Mouse (Mus musculus) embryonic facial prominence, embryonic 12.5 days (tissue): Measurements from ENCODE around the gene Timm10. TPM values are rescaled to one million over a fixed set of nuclear protein-coding genes. Genes with fewer than 3 reads are reported as not detected.

Experiments
- ATAC-seq: fragments of 200-750 bp; cut with Nextera tagmentation; 2 replicates; pipeline ENCODE4 v1.8.0; 2017; ENCODE audit not compliant: insufficient number of reproducible peaks, insufficient read depth, low FRiP score, low TSS enrichment
- H3K27ac ChIP-seq: fragments of 300-500 bp; sonication (generic); 2 replicates; pipeline ENCODE4 v1.5.1; 2016; ENCODE audit warnings: mild to moderate bottlenecking
- H3K27me3 ChIP-seq: fragments of 300-500 bp; sonication (generic); 2 replicates; pipeline ENCODE4 v1.6.1; 2016; ENCODE audit warnings: mild to moderate bottlenecking, moderate library complexity
- H3K36me3 ChIP-seq: fragments of 300-500 bp; sonication (generic); 2 replicates; pipeline ENCODE4 v1.6.1; 2016; ENCODE audit warnings: mild to moderate bottlenecking
- H3K4me1 ChIP-seq: fragments of 300-500 bp; sonication (generic); 2 replicates; pipeline ENCODE4 v1.6.1; 2016
- H3K4me2 ChIP-seq: fragments of 300-500 bp; sonication (generic); replicated peaks from 2 replicates; pipeline ENCODE4 v1.6.1; 2016; ENCODE audit warnings: mild to moderate bottlenecking, moderate library complexity
- H3K4me3 ChIP-seq: fragments of 300-500 bp; sonication (generic); 2 replicates; pipeline ENCODE4 v1.5.1; 2016; ENCODE audit warnings: mild to moderate bottlenecking
- H3K9ac ChIP-seq: fragments of 300-500 bp; sonication (generic); 2 replicates; pipeline ENCODE4 v1.6.1; 2016; ENCODE audit warnings: mild to moderate bottlenecking, moderate library complexity
- H3K9me3 ChIP-seq: fragments of 300-500 bp; sonication (generic); 2 replicates; pipeline ENCODE4 v1.6.1; 2016; ENCODE audit warnings: mild to moderate bottlenecking, moderate library complexity
- WGBS: fragments of 180-500 bp; shearing (Covaris S2); methylation state at CpG from one replicate; pipeline ENCODE4 v1.1.7; 2016; 5-methylcytosine and 5-hydroxymethylcytosine counted together
- polyA plus RNA-seq: library from polyadenylated mRNA; unstranded; fragments of >200 nt; fragmentation: Nextera tagmentation; extraction: Ambion mirVana; gene quantifications from 2 replicates; pipeline ENCODE4 v1.2.1, GENCODE M21; 2016

The Timm10 gene
- polyA plus RNA-seq, 1 experiment from 2014 or later, result 39.4 TPM

GRCm38 (mm10) chr2:84862231-84862630, 35.4 kb downstream of the Timm10 start:
- WGBS, result 76% methylated on average over 3 of the region's 3 CpGs
- H3K27me3 ChIP-seq, result peaks cover 16% of the 10 kb centered on the region
- no peaks in the 10 kb centered on the region for H3K9me3 ChIP-seq
- H3K9ac ChIP-seq, result no peak overlapping the region
- 0 out of 2 replicates have a peak, but pooled peaks cover 4% of the 10 kb centered on the region for H3K4me1 ChIP-seq
- peaks cover 43% of the 10 kb centered on the region for H3K36me3 ChIP-seq
- no peak for ATAC-seq
- H3K27ac ChIP-seq, result no peak overlapping the region
- H3K4me2 ChIP-seq, result no peak overlapping the region
- no peak overlapping the region for H3K4me3 ChIP-seq

DNA sequence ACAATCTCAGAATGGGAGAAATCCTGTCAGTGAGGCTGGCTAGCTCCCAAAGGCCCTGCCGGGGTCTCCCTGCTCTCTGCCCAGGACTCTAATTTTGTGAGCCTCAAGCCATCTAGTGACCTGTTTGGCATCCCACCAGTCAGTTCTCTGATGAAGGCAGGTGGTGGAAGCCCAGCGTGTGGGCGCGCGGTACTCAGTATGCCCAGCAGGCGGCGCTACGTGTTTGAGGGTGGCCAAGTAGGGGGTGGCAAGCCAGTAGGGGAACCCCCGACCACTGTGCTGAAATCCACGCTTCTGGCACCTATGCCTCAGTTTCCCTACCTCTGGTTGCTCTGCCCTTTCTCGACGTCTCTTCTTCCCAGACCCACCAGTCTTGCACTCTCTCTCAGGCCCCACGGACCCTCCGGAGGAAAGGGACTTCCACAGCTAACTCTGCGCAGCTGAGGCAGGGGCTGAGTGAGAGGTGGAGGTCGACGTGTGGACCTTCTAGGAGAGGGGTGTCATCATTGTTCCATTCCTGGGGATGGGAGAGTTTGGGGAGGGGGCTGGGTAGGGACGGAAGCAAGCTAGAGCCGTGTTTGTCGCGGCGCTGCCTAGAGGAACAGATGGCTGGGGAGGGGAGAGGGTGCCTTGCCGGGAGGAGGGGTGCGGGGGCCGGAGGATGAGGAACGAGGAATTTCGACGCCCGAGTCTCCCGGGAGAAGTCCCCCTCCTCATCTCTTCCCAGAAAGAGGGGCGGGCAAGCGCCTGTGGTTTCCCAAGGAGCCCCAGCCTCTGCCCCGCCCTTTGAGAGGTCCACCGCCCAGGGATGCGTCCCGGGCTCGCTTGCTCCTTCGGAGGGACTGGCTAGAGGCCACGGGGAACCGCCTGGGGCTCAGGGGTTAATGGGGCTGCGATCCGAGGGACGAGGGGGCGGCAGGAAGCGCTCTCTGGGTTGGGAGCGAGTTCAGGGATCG, 39.1 kb downstream of the Timm10 start:
- H3K36me3 ChIP-seq, result peaks cover 21% of the 10 kb centered on the region
- H3K4me3 ChIP-seq, result peak overlapping the region; percentile 36
- H3K27me3 ChIP-seq, result peaks cover 51% of the 10 kb centered on the region
- H3K9me3 ChIP-seq, result no peaks in the 10 kb centered on the region
- peak overlapping the region; percentile 44 for H3K9ac ChIP-seq
- no peak overlapping the region for H3K27ac ChIP-seq
- 1% methylated on average over 46 of the region's 47 CpGs for WGBS
- 0 out of 2 replicates have a peak, but pooled peaks cover 4% of the 10 kb centered on the region for H3K4me1 ChIP-seq
- peak; percentile 20; the same call in 1 of the 2 replicates for ATAC-seq
- H3K4me2 ChIP-seq, result peak overlapping the region; percentile 75

DNA sequence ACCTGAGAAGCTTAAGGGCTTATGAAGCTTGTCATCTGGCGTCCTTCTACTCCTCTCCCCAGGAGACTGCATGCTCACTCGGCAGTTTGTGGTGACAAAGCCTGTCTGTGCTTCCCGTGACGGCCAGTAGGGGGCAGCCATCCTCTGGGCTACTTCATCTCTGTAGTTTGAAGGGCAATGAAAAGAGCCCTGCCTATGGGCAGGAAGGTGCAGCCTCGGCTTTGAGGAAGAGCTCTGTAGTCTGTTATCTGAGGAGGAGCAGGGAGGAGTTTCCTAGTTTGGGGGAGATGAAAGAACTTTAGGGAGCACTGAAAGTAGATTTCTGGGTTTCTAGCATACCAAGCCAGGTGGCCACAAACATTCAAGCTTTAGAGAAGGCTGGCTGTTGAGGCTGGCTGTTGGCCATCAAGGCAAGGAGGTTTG, 41.7 kb downstream of the Timm10 start:
- Histone ChIP-seq H3K9ac (no peak overlapping the region), H3K4me3 (no peak overlapping the region), H3K27ac (no peak overlapping the region), H3K9me3 (no peaks in the 10 kb centered on the region), H3K4me1 (peaks cover 15% of the 10 kb centered on the region), H3K4me2 (no peak overlapping the region), H3K36me3 (no peaks in the 10 kb centered on the region), H3K27me3 (peaks cover 77% of the 10 kb centered on the region)
- no peak for ATAC-seq
- 5% methylated on average over 5 of the region's 5 CpGs for WGBS

GRCm38 (mm10) chr2:84868977-84869376, 42.2 kb downstream of the Timm10 start:
- Histone ChIP-seq H3K27me3 (peaks cover 81% of the 10 kb centered on the region), H3K27ac (no peak overlapping the region), H3K4me3 (no peak overlapping the region), H3K4me2 (no peak overlapping the region), H3K9ac (no peak overlapping the region), H3K36me3 (no peaks in the 10 kb centered on the region), H3K9me3 (no peaks in the 10 kb centered on the region), H3K4me1 (peaks cover 15% of the 10 kb centered on the region)
- 68% methylated on average over 2 of the region's 2 CpGs for WGBS
- no peak for ATAC-seq

DNA sequence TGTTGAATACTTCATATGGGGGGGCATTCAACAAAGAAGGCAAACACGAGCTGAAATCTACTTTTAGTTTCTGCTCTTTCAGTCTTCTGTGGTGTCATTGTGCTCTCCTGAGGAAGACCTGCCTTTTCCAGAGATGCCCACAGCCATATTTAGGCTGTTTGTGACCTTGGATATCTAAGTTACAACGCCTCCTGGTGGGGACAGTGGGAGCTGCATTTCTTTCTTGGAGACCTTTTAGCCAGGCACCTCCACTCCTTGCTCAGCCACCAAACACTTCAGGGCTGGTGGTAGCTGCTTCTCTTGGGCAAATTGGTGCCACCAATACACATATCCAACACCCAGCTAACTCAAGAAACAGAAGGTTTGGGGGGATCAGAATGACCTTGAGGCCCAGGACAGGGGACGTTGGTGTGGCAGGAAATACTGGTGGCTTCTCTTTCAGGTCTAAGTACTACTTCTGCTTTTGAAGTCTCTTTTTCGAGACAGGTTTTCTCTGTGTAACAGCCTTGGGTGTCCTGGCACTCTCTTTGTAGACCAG, 43.9 kb downstream of the Timm10 start:
- Histone ChIP-seq H3K27ac (no peak overlapping the region), H3K36me3 (no peaks in the 10 kb centered on the region), H3K4me3 (no peak overlapping the region), H3K9me3 (no peaks in the 10 kb centered on the region), H3K4me2 (no peak overlapping the region), H3K9ac (no peak overlapping the region), H3K4me1 (peaks cover 15% of the 10 kb centered on the region), H3K27me3 (peaks cover 94% of the 10 kb centered on the region)
- no peak for ATAC-seq
- WGBS, result 63% methylated on average over 4 of the region's 4 CpGs

- no peaks in the 10 kb centered on the region for H3K9me3 ChIP-seq
- WGBS, result under 1% methylated on average over 77 of the region's 78 CpGs
- H3K9ac ChIP-seq, result peak overlapping the region; percentile 39
- H3K36me3 ChIP-seq, result no peaks in the 10 kb centered on the region
- no peak overlapping the region for H3K27ac ChIP-seq
- peak overlapping the region; percentile 68 for H3K4me2 ChIP-seq
- peak; percentile 22; the same call in 1 of the 2 replicates for ATAC-seq
- H3K4me3 ChIP-seq, result peak overlapping the region; percentile 41
- peaks cover 10% of the 10 kb centered on the region for H3K4me1 ChIP-seq
- H3K27me3 ChIP-seq, result peaks cover 87% of the 10 kb centered on the region
Observed at GRCm38 (mm10) chr2:84872105-84872716, 45.4 kb downstream of the Timm10 start.

DNA sequence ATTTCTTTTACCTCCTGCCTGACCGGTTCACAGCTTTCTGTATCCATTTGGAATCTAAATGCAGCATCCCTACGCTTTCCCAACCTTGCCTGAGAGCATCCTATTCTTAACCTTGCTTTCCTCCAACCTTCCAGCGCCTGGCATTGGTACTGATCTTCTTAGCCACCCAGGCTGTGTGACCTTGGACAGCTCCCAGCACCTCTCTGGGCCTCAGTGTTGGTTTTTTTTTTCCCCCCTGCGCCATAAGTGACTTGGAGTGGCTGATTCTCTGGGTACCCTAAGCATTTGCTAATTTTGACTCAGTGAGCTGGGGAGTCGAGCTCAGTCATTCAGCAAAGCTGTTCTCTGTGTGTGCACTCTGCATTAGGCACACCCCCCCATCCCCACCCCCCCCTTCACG, 49.0 kb downstream of the Timm10 start:
- ATAC-seq, result no peak
- 51% methylated on average over 6 of the region's 6 CpGs for WGBS
- no peak overlapping the region for H3K4me2 ChIP-seq
- H3K27ac ChIP-seq, result no peak overlapping the region
- H3K4me1 ChIP-seq, result peaks cover 10% of the 10 kb centered on the region
- peaks cover 68% of the 10 kb centered on the region for H3K27me3 ChIP-seq
- no peaks in the 10 kb centered on the region for H3K9me3 ChIP-seq
- H3K9ac ChIP-seq, result no peak overlapping the region
- H3K36me3 ChIP-seq, result no peaks in the 10 kb centered on the region
- H3K4me3 ChIP-seq, result no peak overlapping the region

Other genes with a start within 250 kb of the Timm10 start
- 45.5 and 49.0 TPM in 2 replicates for gene Ctnnd1, start 176.2 kb upstream of the Timm10 start, polyA plus RNA-seq
- 0.36 and 0.47 TPM in 2 replicates for gene Btbd18, start 167.9 kb upstream of the Timm10 start, polyA plus RNA-seq
- 348 and 377 TPM in 2 replicates for gene Selenoh, start 156.2 kb upstream of the Timm10 start, polyA plus RNA-seq
- gene Gm28635, start 149.0 kb upstream of the Timm10 start, polyA plus RNA-seq, result not detected in 2 replicates
- gene Med19, start 148.6 kb upstream of the Timm10 start, polyA plus RNA-seq, result 38.0 and 40.7 TPM in 2 replicates
- gene Tmx2, start 147.9 kb upstream of the Timm10 start, polyA plus RNA-seq, result 118 and 122 TPM in 2 replicates
- 31.2 and 33.9 TPM in 2 replicates for gene Zdhhc5, start 111.8 kb upstream of the Timm10 start, polyA plus RNA-seq
- gene Clp1, start 99.6 kb upstream of the Timm10 start, polyA plus RNA-seq, result 41.9 and 43.8 TPM in 2 replicates
- gene Ypel4, start 92.9 kb upstream of the Timm10 start, polyA plus RNA-seq, result 12.3 and 13.7 TPM in 2 replicates
- 13.0 and 13.9 TPM in 2 replicates for gene Gm19426, start 83.3 kb upstream of the Timm10 start, polyA plus RNA-seq
- 24.7 and 24.9 TPM in 2 replicates for gene Serping1, start 51.6 kb upstream of the Timm10 start, polyA plus RNA-seq
- 32.9 and 33.5 TPM in 2 replicates for gene Ube2l6, start 28.2 kb upstream of the Timm10 start, polyA plus RNA-seq
- gene Smtnl1, start 4.3 kb upstream of the Timm10 start, polyA plus RNA-seq, result 0.13 and 0.23 TPM in 2 replicates
- 19.0 and 19.6 TPM in 2 replicates for gene Slc43a1, start 11.9 kb downstream of the Timm10 start, polyA plus RNA-seq
- 5.2 and 5.4 TPM in 2 replicates for gene Rtn4rl2, start 59.7 kb downstream of the Timm10 start, polyA plus RNA-seq
- gene Slc43a3, start 109.6 kb downstream of the Timm10 start, polyA plus RNA-seq, result 30.4 and 35.9 TPM in 2 replicates
- gene Prg2, start 153.5 kb downstream of the Timm10 start, polyA plus RNA-seq, result 0.60 and 0.93 TPM in 2 replicates
- gene Prg3, start 161.2 kb downstream of the Timm10 start, polyA plus RNA-seq, result not detected in 2 replicates
- 310 and 311 TPM in 2 replicates for gene Ssrp1, start 210.2 kb downstream of the Timm10 start, polyA plus RNA-seq
- 15.0 and 20.6 TPM in 2 replicates for gene P2rx3, start 210.5 kb downstream of the Timm10 start, polyA plus RNA-seq
- gene Tnks1bp1, start 221.0 kb downstream of the Timm10 start, polyA plus RNA-seq, result 45.3 and 59.2 TPM in 2 replicates